Mouse (Mus musculus): ENCODE data around the gene Fto. TPM values are rescaled to one million over a fixed set of nuclear protein-coding genes. Genes with fewer than 3 reads are reported as not detected.

Gene Fto
- polyA plus RNA-seq, 2 experiments from 2014 or later = 86.2 to 118 TPM

DNA sequence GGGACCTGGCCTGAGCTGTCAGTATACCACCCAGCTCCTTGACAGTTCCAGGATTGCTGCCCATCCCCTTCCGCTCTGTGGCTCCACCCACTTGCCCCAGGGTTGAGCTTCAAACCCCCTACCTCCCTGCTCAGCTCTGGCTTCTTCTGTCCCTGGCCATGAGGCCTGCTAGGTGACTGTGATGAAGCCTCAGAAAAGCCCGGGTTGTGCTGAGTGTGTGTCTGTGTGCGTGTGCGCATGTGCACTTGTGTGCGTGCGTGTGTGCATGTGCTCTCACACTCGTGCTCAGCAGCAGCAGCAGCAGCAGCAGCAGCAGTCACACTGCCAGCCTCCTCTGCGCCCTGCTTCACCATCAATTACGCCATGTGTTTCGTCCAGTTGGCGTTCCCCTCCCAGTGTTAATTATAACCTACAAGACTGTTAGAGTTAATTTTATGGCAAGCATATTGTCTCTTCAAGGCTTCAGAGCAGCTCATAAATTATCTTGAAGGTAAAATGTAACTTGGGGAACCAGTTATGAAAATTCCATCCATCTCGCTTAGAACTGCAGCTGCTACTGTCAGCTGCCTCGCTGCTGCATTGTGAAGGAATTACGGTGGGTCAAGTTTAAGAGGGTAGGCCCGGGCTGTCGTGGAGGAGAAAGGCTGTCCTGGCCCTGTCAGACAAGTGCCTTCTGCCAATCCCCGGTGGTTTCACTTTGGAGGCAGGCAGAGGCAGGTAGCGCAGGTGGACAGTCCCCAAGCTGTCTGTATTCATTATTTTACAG, 219.5 kb downstream of the Fto start:
- ATAC-seq = no peak

DNA sequence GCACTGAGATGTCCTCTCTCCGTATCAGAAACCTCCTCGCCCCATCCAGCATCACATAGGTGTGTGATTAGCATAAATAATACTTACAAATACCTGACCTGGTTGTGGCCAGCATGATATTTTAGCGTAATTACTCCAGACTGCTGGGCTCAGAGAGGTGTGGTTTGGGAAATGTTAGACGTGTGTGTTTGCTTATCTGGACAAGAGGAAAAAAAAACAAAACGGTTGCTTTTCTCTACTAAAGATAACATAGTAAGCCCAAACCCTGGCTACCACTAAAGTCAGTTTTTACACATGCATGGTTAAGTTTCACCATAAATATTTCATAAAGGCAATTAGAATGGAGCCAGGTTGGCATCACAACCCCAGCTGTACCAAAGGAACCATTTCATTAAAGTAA, 221.4 kb downstream of the Fto start:
- no peak for ATAC-seq

DNA sequence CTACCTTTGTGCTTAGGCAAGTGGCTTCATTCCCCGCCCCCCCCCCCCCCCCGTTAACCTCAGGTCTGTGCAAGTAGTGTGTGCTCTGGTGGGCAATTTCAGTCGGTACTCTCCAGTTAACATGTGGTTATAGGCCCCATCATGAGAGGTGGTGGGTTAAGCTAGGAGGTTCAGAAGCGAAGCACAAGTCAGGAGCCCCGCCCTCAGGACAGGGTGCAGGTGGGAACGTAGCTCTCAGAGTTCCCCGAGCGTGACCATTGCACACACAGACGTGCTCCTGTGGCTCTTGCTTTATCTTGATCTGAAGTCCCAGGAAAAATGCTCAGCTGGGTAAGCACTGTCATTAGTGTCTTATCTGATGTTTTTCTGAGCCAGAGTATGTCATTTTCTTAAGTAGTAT, 224.8 kb downstream of the Fto start:
- ATAC-seq = no peak

DNA sequence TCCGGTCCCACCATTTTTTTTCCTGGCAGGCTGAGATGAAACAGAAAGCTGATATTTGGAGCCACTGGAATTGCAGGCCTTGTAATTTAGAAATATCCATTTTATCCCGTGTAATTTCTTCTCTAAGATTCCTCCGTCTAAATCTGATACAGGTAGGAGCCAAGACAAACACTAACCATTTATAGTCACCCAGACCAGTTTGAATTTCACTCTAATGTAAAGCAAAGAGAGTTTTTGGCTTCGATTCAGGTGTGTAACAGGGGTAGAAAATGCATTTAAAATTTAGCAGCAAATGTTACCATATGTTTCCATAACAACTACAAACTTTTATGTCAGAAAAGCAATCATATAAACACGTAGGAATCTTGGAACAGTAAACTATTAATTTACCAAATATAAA, 225.6 kb downstream of the Fto start:
- ATAC-seq = no peak

DNA sequence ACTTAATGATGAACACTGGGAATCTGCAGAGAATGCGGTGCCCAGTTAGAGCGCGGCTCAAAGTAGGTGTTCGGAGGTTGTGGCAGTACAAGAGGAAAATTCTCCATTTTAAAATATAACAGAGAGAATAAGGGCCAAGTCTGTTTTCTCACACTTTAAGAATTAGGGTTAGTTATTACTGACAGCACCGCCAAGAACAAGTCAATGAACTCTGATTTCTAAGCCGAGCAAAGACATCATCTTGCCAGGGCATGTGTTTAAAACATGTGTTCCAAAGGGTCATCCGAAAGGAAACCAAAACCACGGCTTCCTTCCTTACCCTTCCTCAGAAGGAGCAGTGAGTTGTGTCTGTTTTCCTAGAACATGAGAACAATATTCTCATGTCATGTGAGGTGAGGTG, 226.3 kb downstream of the Fto start:
- no peak for ATAC-seq

DNA sequence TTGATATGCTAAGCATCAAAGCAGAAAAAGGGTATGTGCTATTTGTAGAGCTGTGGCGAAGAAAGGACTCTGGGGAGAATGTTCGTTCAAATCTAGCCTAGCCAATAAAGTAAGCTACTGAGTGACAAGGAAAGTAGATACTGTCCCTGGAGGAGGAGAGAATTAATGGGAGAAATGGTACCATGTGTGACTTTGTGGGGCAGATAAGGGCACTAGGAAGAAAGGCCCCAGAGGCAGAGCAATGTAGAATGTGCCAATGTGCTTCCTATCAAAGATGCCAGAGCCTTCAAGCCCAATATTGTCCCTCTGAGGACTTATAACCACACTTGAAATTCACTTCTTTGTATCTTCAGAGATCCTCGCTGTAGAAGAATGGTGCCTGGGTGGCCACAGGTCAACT, 227.9 kb downstream of the Fto start:
- ATAC-seq = no peak

DNA sequence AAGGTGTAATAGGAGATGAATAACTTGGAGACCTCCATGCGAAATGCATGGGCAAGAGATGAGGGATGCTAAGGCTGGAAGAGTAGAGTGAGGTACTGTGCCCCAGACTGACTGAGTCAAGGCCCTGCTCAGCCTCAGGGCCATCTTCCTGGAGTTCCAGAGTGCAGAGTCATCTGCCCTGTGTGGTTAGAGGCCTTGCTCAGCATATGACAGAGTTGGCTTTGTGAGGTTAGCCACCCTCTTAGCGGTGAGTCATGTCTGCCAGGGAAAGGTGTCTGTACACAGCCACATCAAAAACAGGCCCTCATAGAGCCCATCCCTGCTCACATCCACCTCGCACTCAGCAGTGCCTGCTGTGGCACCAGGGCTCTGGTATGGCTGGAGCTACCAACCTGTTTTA, 232.2 kb downstream of the Fto start:
- ATAC-seq = no peak

DNA sequence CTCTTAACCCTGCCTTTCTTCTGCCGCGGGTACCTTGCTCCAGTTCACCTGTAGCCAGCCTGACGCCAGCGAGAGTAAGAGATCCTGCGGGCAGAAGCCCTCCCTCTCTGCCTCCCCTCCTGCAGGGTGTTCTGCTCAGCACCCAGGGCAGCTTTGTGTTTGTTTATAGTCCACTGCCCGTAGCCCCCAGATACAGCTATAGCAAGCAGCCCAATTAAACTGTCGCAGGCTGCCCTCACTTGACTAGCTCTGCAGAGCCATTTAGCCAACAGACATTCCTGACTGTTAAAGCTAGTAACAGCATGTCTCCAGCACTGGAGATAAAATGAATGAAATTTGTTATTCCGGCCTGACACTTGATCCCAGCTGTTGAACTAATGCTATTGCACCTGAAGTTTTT, 233.3 kb downstream of the Fto start:
- no peak for ATAC-seq

DNA sequence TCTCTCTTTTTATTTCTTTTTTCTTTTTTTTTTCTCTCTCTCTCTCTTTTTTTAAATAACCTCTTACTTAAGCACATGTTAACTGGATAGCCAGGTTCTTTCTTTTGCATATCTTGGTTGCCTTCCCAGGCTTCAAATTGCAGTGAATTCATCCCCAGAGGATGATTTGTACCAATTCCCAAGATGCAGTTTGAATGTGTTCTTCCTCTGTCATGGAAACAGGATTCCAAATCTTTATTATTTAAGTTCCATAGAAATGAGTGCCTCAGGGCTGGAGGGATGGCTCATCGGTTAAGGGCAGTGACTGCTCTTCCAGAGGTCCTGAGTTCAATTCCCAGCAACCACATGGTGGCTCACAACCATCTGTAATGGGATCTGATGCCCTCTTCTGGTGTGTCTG, 236.8 kb downstream of the Fto start:
- no peak for ATAC-seq

DNA sequence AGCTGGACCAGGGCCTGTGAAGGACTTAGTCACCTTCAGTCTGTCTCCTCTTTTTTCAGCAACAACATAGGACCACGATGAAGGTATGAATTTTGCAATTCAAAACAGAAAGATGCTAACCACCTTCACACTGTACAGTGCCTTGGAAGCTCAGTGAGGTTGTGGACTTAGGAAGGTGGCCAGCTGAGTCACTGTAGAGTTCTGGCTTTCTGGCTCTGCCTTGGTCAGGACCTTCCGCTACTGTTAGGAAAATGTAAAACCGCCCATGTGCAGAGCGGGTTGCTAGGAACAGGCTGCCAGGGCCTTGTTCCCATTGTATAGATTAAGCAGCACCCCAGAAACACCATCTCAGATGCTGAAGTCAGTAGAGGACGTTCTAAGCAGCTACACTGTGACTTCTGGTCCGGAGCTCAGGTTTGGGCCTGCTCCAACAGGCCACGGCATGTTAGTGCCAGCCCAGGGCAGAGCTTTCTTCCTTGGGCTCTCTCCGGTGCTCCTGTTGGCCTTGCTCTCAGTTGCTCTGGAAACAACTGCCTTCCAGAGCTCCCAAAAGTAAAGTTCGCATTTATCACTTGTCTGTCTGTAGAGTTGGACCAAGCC, 237.9 kb downstream of the Fto start:
- no peak for ATAC-seq

DNA sequence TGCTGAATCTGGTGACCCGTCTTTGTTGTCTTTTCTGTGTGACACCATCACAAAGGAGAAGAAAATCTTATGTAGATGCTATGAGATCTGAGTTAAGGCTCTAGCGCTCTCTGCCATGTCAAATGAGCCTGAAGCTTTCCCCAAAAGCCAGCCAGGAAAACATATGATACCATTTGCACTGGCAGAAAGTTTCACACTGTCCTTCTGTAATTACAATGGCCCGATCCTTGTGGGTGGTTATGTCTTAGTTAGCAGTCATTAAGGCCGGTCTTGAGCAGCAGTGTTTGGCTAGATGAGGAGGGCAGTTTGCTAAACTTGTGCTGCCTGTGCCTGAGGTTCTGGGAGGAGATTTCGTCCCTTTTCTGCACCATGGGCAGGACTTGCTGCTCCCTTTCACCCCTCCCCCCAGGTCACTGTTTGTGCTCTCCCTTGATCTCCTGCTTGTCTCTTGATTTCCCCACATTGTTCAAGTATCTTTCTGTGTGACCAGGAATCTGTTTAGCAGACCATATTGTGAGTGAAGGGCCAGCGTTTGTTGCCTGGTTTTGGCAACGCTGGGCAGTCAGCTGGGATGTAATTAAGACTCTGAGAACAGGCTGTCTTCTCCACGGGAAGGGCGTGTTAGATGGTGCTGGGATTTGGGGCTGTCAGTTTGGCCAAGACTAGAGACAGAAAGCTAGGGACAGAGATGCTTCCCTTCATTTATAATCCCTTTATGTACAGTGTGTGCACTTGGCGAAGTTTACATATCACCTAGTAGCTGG, 238.6 kb downstream of the Fto start:
- ATAC-seq = no peak

DNA sequence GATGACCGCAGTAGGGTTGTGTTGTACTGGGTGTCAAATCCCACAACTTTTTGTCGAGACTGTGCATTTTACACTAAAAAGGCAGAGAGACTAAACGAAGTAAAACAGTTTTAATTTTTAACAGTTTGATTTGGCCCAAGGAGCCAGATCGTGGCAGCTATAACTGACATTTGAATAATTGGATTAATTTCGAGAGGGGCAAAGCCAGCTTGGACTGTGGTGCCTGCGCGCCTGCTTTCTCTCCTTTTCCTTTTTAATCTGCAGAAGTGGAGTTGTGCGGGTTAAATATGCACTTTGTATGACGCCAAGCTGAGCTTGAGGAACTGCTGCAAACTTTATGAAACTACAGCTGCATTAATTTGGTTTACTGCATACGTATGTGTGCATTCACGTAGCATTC, 239.3 kb downstream of the Fto start:
- ATAC-seq = no peak

DNA sequence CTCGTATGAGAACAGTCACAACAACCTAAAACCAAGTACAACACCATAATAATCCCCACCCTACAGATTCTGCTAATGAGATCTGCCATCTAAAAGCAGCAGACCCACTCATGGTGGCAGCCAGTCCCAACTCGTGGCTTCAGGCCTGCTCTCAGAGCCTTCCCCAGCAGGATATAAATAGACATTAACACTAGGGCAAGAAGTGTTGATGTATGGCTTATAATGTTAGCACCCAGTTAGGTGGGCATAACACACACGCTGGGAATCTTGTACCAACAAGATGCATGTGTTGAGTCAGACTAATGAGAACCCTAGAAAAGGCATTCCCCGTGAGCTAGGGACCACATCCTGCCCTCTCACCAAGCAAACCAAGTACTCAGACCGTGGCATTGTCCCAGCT, 240.1 kb downstream of the Fto start:
- ATAC-seq = no peak

DNA sequence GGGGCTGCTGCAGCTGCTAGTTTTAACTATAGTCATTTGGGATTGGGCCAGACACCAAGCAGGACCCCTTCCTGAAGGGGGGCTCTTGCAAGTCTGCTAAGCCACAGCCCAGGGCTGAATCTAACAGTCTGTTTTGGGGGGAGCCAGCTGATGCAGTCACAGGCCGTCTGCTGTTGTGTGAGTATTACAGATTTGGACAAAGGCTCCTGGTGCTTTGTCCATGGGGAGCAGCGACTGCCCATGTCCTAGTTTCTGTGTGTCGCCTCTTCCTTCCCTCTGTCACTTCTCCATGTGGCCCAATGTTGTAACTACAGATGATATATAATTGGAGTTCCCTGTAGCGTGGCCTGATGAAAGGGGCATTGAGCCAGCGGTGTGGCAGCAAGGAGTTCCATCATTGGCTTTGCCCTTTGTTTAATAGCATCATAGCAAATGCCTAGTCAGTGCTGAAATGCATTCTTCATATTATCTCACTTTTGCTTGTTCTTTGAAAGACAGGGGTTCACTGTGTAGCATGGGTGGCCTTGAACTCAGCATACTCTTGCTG, 243.8 kb downstream of the Fto start:
- ATAC-seq = no peak

DNA sequence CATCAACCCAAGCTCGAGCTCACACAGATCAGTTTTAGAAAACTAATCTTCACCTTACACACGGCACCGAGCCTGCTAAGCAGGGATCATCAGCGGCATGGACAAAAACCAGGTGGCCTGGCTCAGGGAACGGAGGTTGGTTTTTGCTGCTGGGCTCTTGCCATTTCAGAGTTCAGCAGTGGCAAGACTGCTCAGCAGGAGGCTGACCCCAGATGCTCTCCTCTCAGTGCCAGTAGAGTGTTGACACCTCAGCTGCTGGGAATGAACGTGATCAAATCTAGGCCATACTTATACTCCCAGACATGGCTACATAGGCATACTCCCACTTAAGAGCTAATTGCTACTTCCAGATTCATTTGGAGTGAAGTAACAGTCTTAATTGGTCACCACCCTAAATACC, 245.1 kb downstream of the Fto start:
- ATAC-seq = no peak

DNA sequence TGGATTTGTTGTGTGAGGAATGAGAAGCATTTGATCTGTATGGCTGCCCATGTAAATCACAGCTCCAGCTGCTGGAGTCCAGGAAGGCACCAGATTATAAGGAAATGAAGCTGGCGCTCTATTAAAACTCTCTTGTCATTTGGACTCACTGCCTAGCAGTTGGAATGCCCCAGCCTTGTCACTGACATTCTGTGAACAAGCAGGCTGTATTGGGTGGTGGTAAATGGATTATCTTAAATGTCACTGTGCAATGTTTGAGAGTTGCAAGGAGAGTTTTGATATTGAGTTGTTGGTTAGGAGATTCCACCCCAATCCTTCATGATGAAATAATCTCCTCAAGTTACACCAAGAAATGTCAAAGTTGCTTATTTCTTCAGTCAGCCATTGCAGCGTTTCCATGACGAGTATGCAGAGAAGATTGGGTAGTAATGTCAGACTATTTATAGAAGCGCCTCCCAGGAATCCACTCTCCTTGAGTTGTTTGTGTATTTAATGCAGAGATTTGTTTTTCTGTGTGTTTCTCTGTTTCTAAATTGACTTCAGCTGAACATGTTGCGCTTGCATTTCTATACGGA, 246.8 kb downstream of the Fto start:
- ATAC-seq = no peak

DNA sequence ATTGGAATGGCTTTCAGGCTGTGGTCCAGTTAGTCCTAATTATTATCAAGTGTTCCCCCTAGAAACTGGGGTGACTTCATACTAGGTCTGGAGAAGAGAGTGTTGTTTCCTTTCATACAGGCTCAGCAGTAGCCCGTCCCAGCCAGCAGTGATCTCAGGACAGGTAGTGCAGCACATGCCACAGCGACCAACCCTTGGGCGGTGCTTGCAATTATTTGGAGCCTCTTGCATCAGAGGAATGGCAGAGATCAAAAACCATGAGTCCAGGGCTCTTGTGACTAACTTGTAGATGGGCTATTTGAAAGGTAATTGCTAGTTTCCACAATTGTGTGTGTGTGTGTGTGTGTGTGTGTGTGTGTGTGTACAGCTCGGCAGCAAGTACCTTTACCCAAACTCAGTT, 247.9 kb downstream of the Fto start:
- ATAC-seq = no peak

DNA sequence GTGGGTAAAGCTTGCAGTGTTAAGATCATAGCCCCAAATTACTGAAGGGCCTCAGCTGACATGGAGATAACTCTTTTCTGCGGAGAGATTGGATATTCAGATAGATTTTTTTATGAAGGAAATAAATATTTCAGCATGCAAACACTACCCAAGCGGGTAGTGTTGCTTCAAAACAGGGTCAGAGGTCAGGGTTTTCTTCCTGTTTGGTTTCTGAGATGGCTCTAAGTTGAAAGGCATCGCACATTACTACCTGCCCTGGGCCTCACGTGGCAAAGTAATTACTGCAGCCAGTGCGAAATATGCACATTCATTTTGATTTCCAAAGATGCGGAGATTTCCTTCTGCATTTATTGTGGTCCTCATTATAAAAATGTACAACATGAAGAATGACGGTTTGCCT, 249.3 kb downstream of the Fto start:
- ATAC-seq = no peak

DNA sequence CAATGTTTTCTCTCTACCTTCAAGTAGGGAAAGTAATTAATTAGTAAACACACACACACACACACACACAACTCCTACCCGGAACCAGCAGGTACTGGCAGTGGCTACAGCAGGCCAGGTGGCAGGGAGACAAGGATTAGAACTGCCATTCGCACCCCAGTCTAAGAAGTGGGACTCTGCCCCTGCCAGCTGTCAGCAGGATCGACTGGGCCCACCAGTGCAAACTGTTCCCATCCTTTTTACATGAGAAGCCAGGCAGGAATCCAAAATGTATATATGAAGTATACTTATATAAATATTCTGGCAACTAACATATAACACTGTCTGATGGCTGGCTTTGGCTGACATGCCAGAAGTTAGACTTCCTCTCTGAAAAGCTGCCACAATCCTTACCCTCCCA, 250.0 kb downstream of the Fto start:
- no peak for ATAC-seq

DNA sequence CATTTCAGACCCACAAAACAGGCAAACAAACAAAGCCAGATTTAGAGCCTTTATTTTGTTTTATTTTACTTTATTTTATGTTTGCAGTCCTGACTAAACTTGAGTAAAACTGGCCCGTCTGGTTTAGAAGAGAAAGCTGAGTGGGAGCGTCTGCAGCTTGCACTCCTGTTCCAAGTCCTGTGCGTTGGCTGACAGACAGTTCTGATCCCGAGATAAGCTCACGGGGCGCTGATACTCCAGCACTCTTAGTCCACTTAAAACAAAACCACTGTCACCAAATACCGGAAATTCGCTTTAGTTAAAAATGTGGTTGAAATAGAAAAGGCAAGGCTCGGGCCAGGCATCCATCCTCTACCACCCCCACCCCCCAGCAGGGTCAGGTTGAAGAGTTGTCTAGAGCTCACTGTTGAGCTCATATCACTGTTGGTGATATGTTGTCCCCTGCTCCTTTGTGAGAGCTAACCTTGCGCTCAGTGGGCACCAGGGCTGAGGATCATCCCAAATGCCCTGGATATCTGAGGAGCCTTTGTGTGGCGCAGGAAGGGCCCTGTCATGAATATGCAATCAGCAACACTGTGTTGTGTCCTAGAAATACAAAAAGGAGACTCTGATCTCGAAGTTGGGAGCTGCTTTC, 252.7 kb downstream of the Fto start:
- no peak for ATAC-seq

DNA sequence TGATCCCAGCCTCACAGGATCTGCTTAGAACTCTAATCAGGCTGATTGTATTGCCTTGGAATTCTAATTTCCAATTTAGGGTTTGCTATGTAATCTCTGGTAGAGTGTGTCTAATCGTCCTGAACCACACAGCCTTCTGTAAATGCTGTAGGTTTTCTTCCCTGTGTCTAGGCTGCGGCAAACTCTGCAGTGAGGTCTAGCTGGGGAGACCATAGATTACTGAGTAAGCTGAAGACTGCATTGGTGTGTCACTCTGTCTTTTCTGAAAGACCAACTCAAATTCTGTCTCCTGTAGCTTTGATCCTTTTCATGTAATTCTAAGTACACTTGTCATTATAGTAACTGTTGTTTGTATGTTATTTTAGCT, 253.2 kb downstream of the Fto start:
- no peak for ATAC-seq

DNA sequence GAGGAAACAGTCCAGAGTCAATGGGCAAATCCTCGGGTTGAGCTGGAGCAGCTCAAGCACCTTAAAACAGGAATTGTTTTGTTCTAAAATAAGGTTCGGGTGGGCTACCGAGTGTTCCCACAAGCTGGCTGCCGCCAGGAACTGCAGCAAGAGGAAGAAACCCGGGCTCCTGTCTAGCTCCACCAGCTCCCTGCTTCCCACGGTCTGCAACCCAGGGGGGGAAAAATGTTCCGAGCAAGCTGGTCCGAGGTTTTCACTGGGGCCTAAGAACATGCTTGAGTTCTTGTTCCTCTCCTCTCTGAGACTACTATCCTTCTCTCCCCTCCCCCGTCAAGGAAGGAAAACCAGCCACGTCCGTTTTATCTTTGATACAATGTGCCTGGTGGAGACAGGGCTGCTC, 256.5 kb downstream of the Fto start:
- ATAC-seq = no peak

DNA sequence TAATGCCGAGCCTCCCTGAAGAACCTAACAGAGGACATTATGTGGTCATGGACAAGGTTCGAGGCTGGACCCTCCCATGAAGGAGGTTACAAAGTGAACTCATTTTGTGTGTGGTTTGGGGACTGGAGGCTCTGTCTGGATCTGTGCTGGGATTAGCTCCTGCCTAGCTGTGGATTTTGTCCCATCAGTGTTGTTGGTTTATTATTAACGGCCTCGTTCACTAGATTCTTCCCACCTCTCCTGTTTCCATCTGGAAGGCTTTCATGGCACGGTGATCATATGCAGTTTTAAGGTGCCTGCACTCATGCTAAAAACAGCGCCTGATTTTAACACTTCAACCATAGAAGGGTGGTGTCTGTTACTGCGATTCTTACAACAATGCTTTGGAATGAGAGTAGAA, 257.5 kb downstream of the Fto start:
- no peak for ATAC-seq

Measured in CD4-positive, CD25-positive, alpha-beta regulatory T cell, adult 4 months (primary cell).